Mouse (Mus musculus): ENCODE results near the gene Cacng6. TPM values are rescaled to one million over a fixed set of nuclear protein-coding genes. Genes with fewer than 3 reads are reported as not detected.

The Cacng6 gene
- polyA plus RNA-seq (2012; rRNA removed; ENCODE audit: low replicate concordance), result not detected in 2 replicates

DNA sequence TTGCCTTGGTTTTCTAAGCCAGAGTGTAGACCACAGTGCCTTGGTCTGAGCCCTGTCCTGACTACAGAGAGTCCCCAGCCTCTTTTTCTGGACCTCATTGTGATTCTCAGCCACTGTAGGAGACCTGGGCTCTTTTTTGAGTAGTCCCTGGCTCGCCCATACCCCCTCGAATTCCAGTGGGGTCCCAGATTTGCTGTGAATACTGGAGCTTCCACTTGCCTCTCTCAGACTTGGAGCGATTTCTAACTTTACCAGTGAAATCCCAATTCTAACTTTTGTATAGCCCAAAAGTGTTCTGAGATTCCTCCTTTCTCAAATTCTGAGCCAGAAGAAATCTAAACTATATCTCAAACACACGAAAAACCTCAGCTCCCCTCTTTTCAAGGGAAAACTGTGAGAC, at the start of gene Cacng6:
Cacng6 (plus strand) TSS at position 301 of the 400 bp plus-strand sequence.

DNA sequence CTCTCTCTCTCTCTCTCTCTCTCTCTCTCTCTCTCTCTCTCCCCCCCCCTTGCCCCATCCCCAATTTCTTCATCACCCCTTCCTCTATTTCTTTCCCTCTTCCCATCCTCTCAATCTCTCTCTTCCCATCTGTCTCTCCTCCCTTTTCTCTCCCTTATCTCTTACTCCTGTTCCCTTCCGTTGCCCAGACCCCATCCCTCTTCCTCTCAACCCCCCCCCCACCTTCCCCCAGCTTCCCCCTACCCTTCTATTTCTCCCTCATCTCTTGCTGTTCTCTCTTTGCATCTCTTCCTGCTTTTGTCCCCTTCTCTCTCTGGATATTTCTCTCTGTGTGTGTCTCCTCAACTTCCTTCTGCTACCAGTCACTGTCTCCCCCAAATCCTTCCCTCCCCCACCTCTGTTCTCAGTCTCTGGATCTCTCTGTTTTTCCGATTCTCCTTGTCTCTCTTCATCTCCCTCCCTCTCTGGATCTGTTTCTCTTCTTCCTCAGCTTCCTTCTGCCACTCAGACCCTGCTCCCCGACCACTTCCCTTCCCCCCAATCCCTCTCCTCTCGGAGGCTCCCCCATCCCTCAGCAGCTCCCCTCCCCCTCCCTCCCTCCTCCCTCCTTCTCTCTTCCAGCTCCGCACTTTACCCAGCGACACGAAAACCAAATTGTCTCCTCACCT, 33.4 kb upstream of the Cacng6 start, which contains the start of gene Cacng8:
Cacng8 (plus strand) TSS at position 271 of the 668 bp plus-strand sequence.

Other genes starting within 250 kb of the Cacng6 start
- 0.03 and 0.28 TPM in 2 replicates for gene Nlrp12, start 174.5 kb upstream of the Cacng6 start, polyA plus RNA-seq (2012; rRNA removed; ENCODE audit: low replicate concordance)
- gene Myadm, start 135.1 kb upstream of the Cacng6 start, polyA plus RNA-seq (2012; rRNA removed; ENCODE audit: low replicate concordance), result 514 and 603 TPM in 2 replicates
- 4.6 and 13.7 TPM in 2 replicates for gene Prkcg, start 135.0 kb upstream of the Cacng6 start, polyA plus RNA-seq (2012; rRNA removed; ENCODE audit: low replicate concordance)
- gene Cacng7, start 91.2 kb upstream of the Cacng6 start, polyA plus RNA-seq (2012; rRNA removed; ENCODE audit: low replicate concordance), result 25.1 and 49.0 TPM in 2 replicates
- gene Cacng8, start 33.5 kb upstream of the Cacng6 start, polyA plus RNA-seq (2012; rRNA removed; ENCODE audit: low replicate concordance), result 0.31 TPM in 1 of 2 replicates, not detected in the other
- 0.15 and 0.20 TPM in 2 replicates for gene Tarm1, start 78.4 kb downstream of the Cacng6 start, polyA plus RNA-seq (2012; rRNA removed; ENCODE audit: low replicate concordance)
- gene Oscar, start 192.0 kb downstream of the Cacng6 start, polyA plus RNA-seq (2012; rRNA removed; ENCODE audit: low replicate concordance), result 0.21 and 0.36 TPM in 2 replicates
- gene Ndufa3, start 193.2 kb downstream of the Cacng6 start, polyA plus RNA-seq (2012; rRNA removed; ENCODE audit: low replicate concordance), result 278 and 365 TPM in 2 replicates
- gene Tfpt, start 205.7 kb downstream of the Cacng6 start, polyA plus RNA-seq (2012; rRNA removed; ENCODE audit: low replicate concordance), result 11.6 and 11.8 TPM in 2 replicates
- 25.6 and 39.6 TPM in 2 replicates for gene Prpf31, start 205.8 kb downstream of the Cacng6 start, polyA plus RNA-seq (2012; rRNA removed; ENCODE audit: low replicate concordance)
- 43.6 and 70.0 TPM in 2 replicates for gene Cnot3, start 221.1 kb downstream of the Cacng6 start, polyA plus RNA-seq (2012; rRNA removed; ENCODE audit: low replicate concordance)
- gene Leng1, start 241.6 kb downstream of the Cacng6 start, polyA plus RNA-seq (2012; rRNA removed; ENCODE audit: low replicate concordance), result 5.2 and 5.6 TPM in 2 replicates

All from subcutaneous adipose tissue, adult 2 months (tissue).